Mouse (Mus musculus) hematopoietic stem cell, adult 5-6 weeks (primary cell): ENCODE data around the gene Cacna2d2. TPM values are rescaled to one million over a fixed set of nuclear protein-coding genes. Genes with fewer than 3 reads are reported as not detected.

Experiments
- ATAC-seq, 2 experiments: fragments of 125-278 bp in 1 of 2; replicated peaks in 1 of 2; 2 replicates each; pipeline ENCODE4 v1.8.0; 2016 to 2017; ENCODE audit warnings: inconsistent platforms in 2 of 2, mild to moderate bottlenecking in 2 of 2, moderate number of reproducible peaks in 2 of 2, low read depth in 1 of 2, moderate TSS enrichment in 1 of 2; ENCODE audit not compliant: low FRiP score in 2 of 2, poor library complexity in 2 of 2, severe bottlenecking in 2 of 2, insufficient read depth in 1 of 2, low TSS enrichment in 1 of 2
- total RNA-seq: library from RNA; stranded (forward); fragments of 172-1452, 232-1000 nt; gene quantifications from 2 replicates; pipeline ENCODE4 v1.2.3, GENCODE M21; 2017

Gene Cacna2d2
- total RNA-seq, 1 experiment from 2014 or later: 1.8 TPM

DNA sequence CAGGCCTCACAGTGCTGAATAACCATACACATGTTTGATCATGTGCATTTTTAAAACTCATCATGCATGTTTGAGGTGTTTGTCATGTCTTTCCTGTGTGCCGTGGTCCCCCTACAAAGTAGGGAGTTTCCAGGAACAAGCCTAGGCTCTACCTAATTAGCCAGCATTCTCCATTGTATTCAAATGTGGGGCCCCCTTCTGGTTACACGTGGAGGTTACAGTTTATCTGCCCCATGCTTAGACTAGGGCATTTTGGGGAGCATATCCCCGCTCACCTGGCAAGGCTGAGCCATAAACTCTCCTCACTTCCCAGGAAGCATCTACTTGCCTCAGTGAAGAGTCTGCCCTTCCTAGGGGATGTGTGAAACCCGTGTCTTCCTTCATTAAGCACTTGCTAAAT, 3.0 kb upstream of the Cacna2d2 start:
- ATAC-seq: no peak

DNA sequence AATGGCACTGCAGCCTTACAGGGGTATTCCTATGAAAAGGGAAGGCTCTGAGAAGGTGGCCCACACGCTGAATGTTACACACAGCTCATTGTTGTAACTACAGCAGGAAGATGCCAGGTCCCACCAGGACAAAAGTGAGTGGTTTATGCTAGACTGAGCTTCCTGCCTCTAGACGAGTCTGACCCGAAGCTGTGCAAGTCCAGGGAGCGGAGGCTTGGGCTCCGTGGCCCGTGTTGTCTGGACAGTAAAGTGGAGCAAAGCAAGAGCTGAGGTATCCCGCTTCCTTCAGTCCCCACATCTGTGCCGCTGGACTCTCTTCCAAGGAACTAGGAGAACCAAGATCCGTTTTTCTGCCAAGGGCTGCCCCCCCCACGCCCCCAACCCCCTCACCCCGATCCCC, 444 bp upstream of the Cacna2d2 start:
- ATAC-seq: no peak

DNA sequence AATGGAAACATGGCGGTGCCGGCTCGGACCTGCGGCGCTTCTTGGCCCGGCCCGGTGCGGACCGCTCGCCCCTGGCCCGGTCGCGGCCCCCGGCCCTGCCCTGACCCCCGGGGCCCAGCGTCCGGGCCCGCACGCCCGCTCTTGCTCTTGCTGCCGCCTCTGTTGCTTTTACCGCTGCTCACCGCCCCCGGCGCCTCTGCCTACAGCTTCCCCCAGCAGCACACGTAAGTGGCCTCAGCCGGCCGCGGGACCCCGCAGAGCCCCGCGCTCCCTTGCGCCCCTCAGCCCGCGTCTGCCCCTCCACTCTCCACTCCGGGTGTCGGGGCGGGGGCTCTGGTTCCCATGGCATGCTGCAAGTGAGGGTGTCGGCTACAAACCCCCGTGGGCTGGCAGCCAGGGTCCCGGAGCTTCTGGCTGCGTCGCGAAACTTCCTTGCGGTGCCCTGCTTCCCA, 674 bp downstream of the Cacna2d2 start:
- no peak for ATAC-seq

DNA sequence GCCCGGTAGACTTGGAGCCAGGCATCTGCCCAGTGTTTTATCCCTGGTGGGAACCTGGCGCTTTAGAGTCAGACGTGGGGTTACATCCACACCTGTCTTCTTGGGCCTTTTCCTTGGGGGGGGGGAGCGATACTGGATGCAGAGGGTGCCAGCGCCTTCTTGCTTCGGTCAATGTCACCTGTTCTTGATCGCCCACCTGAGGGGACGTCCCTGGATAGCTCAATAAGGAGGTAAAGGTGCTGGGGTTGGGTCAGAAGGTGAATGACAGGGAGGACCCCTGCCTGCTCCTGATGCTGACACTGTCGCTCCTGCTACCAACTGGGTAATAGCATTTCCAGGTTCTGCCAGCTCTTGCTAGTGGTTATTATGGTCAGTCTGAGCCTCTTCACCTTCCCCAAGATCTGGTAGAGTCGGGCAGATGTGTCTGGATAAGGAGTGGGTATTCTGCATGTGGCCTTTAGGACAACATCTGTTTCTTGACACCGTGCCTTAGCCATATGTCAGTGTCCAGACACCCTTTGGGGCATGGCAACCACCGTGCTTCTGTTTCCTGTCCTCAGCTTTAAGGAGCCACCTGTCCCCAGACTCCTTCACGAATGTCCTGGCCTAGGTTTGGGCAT, 1.4 kb downstream of the Cacna2d2 start:
- ATAC-seq: no peak

DNA sequence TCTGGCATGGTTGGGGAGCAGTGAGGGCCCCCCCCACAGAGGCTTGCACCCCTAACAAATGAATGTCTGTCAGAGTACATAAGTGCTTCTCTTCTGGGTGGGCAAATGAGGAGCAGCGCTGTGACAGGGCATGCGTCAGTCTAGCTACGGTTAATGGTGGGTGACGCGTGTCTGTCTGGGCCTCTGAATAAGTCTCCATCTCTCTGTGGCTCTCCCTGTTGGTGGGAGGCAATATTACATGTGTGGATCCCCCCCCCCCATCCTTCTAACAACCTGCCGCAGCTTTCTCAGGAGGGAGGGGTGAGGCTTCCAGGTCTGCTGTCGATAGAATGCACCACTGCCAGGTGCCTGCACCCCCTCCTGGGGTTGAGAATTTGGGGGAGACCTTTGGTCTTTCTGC, 3.7 kb downstream of the Cacna2d2 start:
- no peak for ATAC-seq

DNA sequence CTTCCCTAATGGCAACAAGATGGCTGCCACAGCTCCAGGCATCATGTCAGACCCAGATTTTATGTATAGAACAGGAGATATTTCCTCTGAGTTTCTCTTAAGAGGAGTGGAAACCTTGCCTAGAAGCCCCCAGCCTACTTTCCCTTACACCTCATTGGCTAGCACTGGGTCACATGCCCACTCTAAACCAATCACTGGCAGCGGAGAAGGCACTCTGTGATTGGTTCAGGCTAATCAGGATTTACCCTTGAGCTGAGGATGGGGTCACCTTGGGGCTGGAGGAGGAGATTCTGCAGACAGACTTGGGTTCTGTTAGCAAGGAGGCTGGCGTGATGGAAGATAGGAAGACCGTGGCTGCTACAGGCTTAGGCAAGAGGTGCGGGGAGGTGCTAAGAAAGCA, 10.0 kb downstream of the Cacna2d2 start:
- ATAC-seq: no peak

DNA sequence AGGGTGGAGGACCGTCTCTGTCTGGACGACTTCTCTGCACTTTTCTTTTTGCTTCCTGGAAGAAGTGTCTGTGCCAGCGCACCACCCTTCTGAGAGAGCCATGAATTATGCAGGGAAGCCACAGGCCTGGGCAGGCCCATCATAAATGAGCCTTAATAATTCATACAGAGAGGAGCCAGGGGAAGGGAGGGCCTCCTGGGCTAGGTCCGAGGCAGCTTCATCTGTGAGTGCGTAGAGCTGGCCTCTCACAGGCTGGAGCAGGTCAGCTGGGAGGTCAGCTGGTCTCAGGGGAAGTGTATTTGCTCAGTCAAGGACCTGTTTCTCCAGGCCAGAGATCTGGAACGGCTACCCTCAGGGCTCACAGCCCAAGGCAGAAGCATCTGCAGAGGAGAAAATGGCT, 17.7 kb downstream of the Cacna2d2 start:
- no peak for ATAC-seq

DNA sequence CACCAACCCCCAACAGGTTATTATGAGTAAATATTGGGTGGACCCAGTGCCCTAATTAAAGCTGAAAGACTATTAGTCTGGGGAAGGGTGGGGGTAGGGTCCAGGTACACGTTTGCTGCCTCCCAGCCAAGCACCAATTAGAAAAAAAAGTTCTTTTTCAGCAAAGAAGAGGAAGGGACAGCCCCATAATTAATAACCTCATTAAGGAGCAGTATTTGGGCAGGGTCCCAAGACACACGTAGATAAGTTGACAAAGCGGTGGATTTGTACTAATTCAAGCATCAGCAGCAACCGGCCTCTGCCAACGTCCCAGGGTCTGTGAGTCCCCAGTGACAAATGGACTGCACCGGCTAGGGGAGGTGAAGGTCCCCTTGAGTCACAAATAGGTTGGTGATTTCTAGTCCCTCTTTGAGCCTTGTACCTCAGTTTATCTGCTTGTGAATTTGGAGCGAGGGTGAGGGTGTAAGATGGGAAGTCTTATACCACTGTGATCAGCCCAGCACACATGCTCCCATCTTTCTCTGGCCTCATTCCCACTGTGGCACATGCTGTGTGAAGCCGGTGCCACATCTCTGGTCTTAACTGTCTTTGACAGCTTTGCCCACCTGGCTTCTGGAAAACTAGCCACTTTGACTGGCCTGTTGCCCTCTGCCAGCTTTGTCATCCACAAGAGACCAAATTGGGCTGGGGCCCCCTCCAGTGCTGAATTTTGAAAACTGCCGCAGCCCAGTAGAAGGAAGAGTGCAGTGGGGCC, 20.3 kb downstream of the Cacna2d2 start:
- ATAC-seq: no peak

DNA sequence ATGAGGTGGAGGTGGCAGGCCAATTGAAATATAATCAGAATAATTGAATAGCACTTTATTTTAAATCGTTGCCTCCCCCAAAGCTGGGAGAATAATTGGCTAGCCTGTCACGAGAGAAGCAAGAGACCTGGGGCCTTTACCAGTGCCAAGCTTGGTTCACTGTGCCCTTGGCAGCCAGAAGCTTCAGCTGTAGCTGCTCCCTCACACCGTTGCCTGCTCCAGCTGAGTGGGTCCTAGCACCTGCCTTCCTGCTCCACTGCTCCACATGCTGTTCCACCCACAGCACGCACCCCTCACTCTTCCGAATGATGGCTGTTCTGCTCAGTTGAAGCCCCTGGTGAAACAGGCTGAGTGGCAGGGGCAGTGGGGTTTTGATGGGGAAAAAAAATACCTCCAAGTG, 21.5 kb downstream of the Cacna2d2 start:
- no peak for ATAC-seq

DNA sequence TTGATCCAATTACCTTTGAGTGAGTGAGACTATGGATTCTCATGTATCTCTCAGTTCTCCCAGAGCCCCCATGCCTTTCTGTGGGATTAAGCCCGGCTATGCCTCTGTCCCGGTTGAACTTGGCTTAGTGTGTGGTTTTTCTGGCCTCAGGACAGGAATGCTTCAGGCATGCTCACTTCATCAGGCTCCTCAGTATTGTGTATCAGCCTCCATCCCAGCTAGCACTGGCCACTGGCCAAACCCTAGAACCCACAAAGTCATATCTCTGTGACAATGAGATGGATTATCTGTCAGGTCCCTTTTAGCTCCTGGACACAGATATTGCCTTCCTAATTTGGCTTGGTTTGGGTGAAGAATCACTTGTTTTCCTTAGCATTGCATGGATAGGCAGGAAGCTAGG, 23.5 kb downstream of the Cacna2d2 start:
- no peak for ATAC-seq

DNA sequence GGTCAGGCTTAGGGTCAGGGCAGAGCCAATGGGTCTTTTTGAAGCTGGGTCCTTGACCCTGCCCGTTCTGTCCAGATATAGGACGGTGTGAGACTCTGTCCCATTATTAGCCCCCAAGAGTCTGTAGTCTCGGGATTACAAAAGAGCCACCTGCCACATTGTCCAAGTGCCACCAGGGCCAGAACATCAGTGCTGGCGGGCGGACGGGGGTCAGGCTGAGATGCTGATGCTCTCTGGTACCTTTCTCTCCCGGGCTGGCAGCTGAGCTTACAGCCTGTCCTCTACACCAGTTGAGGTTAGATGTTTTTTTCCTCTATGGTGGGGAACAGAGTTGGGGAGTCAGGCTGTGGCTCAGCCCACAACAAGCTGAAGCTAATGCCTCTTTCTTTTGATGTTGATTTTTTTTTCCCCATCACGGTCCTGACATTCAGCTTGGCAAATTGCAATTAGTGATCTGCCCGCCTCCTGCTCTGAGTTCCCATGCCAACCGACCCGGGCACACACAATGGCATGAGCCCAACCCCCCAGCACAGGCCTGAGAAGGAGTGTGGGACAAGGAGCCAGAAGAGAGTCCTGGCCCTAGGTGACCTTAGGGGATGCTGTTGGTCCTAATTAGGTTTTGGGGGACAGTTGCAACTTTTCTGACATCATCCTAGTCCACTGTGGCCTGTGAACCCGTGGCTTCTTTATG, 25.2 kb downstream of the Cacna2d2 start:
- no peak for ATAC-seq

DNA sequence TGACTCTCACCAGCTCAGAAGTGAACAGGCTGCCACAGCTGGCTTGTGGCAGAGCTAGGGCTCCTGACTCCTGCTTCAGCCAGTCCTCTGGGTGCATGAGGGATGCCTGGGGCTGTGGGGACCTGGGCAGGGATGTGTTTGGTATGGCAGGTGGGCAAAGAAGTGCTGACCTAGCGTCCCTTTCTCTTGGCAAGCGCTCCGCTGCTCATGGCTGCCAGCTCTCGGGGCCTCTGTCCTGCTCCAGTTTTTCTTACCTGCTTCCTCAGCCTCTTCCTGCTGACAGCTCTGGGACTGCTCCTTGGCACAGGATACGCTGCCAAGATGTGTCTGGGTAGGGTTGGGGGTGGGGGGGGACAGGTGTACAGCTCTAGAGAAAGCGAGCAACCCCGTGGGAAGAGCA, 28.5 kb downstream of the Cacna2d2 start:
- ATAC-seq: no peak

DNA sequence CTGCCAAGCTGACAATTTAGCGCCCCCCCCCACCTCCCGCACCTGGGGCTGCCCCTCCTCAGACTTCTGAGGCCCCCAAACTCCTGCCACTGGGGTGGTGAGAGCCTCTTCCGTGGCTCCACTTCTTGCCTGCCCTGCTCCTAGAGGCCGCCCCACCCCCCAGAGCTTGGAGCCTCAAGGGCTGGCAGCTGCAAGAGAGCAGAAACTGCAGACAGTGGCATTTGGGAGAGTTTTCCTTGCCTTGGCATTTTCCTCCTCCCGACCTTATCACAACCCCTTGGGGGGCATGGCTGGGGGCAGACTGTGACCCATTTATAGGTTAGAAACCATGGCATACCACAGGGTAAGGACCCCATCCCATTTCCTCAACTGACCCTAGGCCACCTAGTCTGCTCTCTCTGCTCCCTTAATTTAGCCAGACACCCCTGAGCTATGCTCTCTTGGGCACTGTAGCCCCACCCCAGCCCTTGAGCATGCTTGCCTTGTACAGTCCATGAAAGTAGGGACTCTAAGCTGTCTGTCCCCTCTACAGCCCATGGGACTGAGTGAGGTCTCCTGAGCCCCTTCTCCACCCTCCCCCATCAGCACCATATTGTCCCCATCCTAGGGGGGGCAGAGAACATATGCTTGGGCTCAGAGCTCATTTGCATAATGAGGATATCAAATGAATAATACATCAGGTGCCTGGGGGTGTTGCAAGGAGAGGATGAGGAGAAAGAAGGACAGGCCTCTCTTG, 29.2 kb downstream of the Cacna2d2 start:
- ATAC-seq: no peak

DNA sequence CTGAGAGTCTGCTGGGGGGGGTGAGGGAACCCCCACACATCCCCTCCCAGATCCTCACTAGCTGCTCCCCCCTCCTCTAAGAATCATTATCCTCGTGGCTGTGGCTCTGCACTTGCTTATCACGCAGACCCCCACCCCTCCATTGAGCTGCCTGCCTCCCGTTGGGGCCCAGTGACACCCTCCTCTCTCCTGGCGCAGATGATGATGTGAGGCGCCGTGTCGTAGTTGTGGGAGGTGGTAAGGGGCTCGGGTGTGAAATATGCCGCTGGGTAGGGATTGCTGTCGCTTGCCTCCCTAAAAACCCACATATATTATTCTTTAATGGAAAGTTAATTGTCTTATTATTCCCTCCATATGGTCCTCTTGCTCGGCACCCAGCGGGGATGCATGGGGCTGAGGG, 31.0 kb downstream of the Cacna2d2 start:
- no peak for ATAC-seq

DNA sequence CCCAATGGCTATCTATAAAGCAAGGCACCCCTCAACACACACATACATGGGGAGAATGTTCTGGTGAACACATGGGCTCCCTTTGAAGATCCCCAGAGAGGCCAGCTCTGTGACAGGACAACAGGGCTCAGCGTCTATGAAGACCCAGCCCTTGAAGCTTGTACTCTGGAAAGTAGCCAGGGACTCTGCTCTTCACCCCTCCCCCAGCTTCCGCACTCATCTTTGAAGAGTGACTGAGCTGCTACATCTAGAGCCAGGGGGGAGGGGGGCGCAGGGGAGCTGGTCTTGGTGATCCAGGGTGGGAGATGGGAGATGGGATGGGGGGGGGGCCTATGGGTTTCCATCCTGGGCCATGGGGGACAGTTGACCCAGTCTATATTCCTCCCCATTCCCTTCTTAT, 33.1 kb downstream of the Cacna2d2 start:
- ATAC-seq: no peak

DNA sequence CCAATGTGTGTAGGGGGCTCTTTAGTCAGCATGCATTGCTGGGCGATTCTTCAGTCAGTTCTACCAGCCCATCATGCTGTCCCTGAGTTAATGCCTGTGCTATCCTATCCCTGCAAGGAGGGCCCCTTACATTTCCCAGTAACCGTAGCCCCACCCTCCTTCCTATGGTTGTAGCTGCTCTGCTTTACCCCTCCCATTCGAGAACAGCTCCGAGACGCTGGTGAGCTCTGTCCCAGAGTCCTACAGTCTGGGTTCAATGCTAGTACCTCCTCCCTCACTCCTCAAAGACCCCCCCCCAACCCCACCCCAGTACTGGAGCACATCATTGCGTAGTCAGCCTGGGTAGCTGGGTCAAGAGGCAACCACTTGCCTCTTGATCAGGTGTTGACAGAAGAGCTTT, 35.4 kb downstream of the Cacna2d2 start:
- ATAC-seq: no peak

DNA sequence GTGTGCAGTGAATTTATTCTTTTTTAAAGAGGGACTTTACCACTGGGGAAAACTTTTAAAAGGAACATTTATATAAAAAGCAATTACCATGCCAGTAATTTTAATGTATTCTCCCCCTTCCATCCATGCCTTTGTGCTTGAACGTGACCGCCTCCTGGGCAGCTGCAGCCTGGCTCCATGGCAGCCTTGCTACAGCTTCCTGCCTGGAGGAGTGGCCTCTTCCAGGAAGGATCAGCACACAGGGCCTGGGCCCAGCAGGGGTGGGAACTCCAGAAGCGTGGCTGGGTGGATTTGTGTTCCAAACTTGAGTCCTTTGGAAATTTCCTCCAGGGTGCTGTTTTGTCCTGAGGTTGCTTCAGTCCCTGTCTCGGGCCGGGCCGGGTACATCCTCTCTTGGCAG, 35.9 kb downstream of the Cacna2d2 start:
- ATAC-seq: no peak

DNA sequence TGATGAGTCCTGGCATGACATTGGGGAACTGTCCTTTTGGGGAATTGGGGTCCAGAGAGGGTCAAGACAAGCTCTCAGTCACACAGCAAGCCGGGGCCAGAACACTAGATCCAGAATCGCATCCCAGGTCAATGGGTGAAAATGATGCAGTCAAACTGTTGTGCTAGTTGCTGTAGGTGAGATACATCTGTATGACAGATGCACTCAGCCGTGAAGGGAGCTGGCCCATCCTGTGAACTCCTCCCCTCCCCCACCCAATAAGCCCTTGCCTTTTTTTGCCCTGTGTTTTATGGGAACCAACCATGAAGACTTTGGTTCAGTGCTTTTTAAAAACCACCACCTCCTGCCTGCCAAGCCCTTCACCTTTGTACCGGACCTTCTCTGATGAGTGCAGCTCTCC, 43.5 kb downstream of the Cacna2d2 start:
- ATAC-seq: no peak
